Mouse (Mus musculus) fibroblast of lung, adult 2 months (primary cell): ENCODE results near the gene Zfp994.
"Not testable (repeated sequence)": the region's sequence is repeated elsewhere in the genome, so short reads cannot be mapped to it uniquely, and the experiment has no call there.

ENCODE experiments used
- DNase-seq: peaks from one replicate; pipeline ENCODE4 v3.0.0-alpha.2; 2011; ENCODE audit warnings: low read depth

The Zfp994 gene

GRCm38 (mm10) chr17:22225422-22226012, at the start of gene Zfp994:
TSS of gene Zfp994 (minus strand) at chr17:22225616.
- peak; percentile 92 for DNase-seq

GRCm38 (mm10) chr17:22230701-22231100, 5.3 kb upstream of the Zfp994 start:
- DNase-seq, result not testable (repeated sequence)

- not testable (repeated sequence) for DNase-seq
These were observed 401 bp downstream of the Zfp994 start for GRCm38 (mm10) chr17:22225015-22225414.

GRCm38 (mm10) chr17:22165722-22166294, 59.6 kb downstream of the Zfp994 start, which contains the start of gene Zfp947:
TSS of gene Zfp947 (minus strand) at chr17:22166190.
- peak; percentile 8 for DNase-seq

- DNase-seq, result not testable (repeated sequence)
These were observed 60.1 kb downstream of the Zfp994 start for GRCm38 (mm10) chr17:22165304-22165703.

GRCm38 (mm10) chr17:22153951-22154350, 71.5 kb downstream of the Zfp994 start:
- not testable (repeated sequence) for DNase-seq
